Mouse (Mus musculus) olfactory bulb, adult 2 months (tissue): ENCODE data around the gene Sf3b3. TPM values are rescaled to one million over a fixed set of nuclear protein-coding genes. Genes with fewer than 3 reads are reported as not detected.
A peak's percentile ranks its signal among the peaks of the same experiment; 100 is the strongest.

Experiments
- H3K27ac ChIP-seq: fragments of 200-500 bp; 2 replicates; pipeline ENCODE4 v1.5.1; 2012; ENCODE audit warnings: low read depth, low read length; ENCODE audit not compliant: insufficient read depth
- H3K4me1 ChIP-seq: fragments of 200-500 bp; 2 replicates; pipeline ENCODE4 v1.6.1; 2012; ENCODE audit warnings: low read length; ENCODE audit not compliant: control insufficient read depth, insufficient read depth
- H3K4me3 ChIP-seq: fragments of 200-500 bp; 2 replicates; pipeline ENCODE4 v1.5.1; 2012; ENCODE audit warnings: mild to moderate bottlenecking, low read depth, low read length, moderate library complexity; ENCODE audit not compliant: insufficient read depth
- CTCF ChIP-seq: fragments of 200-500 bp; IDR thresholded peaks from 2 replicates; pipeline ENCODE4 v1.5.1; 2012; ENCODE audit warnings: low read depth, mild to moderate bottlenecking, low read length, moderate library complexity; ENCODE audit not compliant: insufficient read depth
- POLR2A ChIP-seq: fragments of 200-500 bp; IDR thresholded peaks from 2 replicates; pipeline ENCODE4 v1.6.1; 2012; ENCODE audit warnings: mild to moderate bottlenecking, low read depth, low read length, moderate library complexity; ENCODE audit not compliant: insufficient read depth
- WGBS: fragments of 180-500 bp; shearing (Covaris S2); methylation state at CpG from one replicate; pipeline ENCODE4 v1.1.7; 2018; 5-methylcytosine and 5-hydroxymethylcytosine counted together
- polyA plus RNA-seq: library from polyadenylated mRNA; stranded (reverse); fragments of >200 nt; gene quantifications from 2 replicates; pipeline ENCODE4 v1.2.4, GENCODE M21; 2012; ENCODE audit warnings: low replicate concordance; ENCODE audit not compliant: missing spikeins, insufficient read depth, insufficient read length

The Sf3b3 gene
- polyA plus RNA-seq, 1 experiment = 172 TPM

- 49% methylated on average over 3 of the region's 3 CpGs for WGBS
- Histone ChIP-seq H3K27ac (no peak overlapping the region), H3K4me3 (no peak overlapping the region), H3K4me1 (peaks cover 11% of the 10 kb centered on the region)
- TF ChIP-seq POLR2A = no peak
- TF ChIP-seq CTCF = no peak
These were observed 41.6 kb downstream of the Sf3b3 start for GRCm38 (mm10) chr8:110804825-110805514.

GRCm38 (mm10) chr8:110803856-110804255 lies 42.7 kb downstream of the Sf3b3 start:
- WGBS = 90% methylated on average over 9 of the region's 9 CpGs
- Histone ChIP-seq H3K4me3 (no peak overlapping the region), H3K4me1 (peaks cover 11% of the 10 kb centered on the region)

GRCm38 (mm10) chr8:110802988-110803387 lies 43.6 kb downstream of the Sf3b3 start:
- H3K4me1 ChIP-seq = peaks cover 7% of the 10 kb centered on the region
- no peak overlapping the region for H3K4me3 ChIP-seq
- 89% methylated on average over 5 of the region's 5 CpGs for WGBS
- TF ChIP-seq CTCF (no peak), POLR2A (no peak)
- no peak overlapping the region for H3K27ac ChIP-seq

More at GRCm38 (mm10) chr8:110803856-110804255, 42.7 kb downstream of the Sf3b3 start:
- H3K27ac ChIP-seq = no peak overlapping the region
- TF ChIP-seq POLR2A (no peak), CTCF (no peak)

- no peak overlapping the region for H3K27ac ChIP-seq
- TF ChIP-seq POLR2A (no peak), CTCF (no peak)
- 98% methylated on average over 8 of the region's 8 CpGs for WGBS
These were observed 49.5 kb downstream of the Sf3b3 start for GRCm38 (mm10) chr8:110797086-110797485.

GRCm38 (mm10) chr8:110794363-110794965 lies 52.1 kb downstream of the Sf3b3 start:
- 87% methylated on average over 7 of the region's 7 CpGs for WGBS
- TF ChIP-seq POLR2A (no peak), CTCF (no peak)
- Histone ChIP-seq H3K4me1 (peaks cover 24% of the 10 kb centered on the region), H3K27ac (no peak overlapping the region), H3K4me3 (no peak overlapping the region)

More at GRCm38 (mm10) chr8:110797086-110797485, 49.5 kb downstream of the Sf3b3 start:
- Histone ChIP-seq H3K4me3 (no peak overlapping the region), H3K4me1 (peaks cover 15% of the 10 kb centered on the region)

GRCm38 (mm10) chr8:110793936-110794335 lies 52.7 kb downstream of the Sf3b3 start:
- H3K4me1 ChIP-seq = peaks cover 29% of the 10 kb centered on the region
- H3K27ac ChIP-seq = no peak overlapping the region
- no peak for TF ChIP-seq CTCF
- no peak for TF ChIP-seq POLR2A
- WGBS = 92% methylated on average over 9 of the region's 9 CpGs
- no peak overlapping the region for H3K4me3 ChIP-seq

- no peak overlapping the region for H3K4me3 ChIP-seq
- H3K27ac ChIP-seq = 0 out of 2 replicates have a peak overlapping the region, but pooled peaks have one; percentile 3
- WGBS = 34% methylated on average over 9 of the region's 9 CpGs
- H3K4me1 ChIP-seq = peaks cover 29% of the 10 kb centered on the region
- TF ChIP-seq CTCF = no peak
- TF ChIP-seq POLR2A = no peak
These were observed 53.1 kb downstream of the Sf3b3 start for GRCm38 (mm10) chr8:110793511-110793910.

GRCm38 (mm10) chr8:110792574-110793200 lies 53.9 kb downstream of the Sf3b3 start:
- peaks cover 29% of the 10 kb centered on the region for H3K4me1 ChIP-seq
- H3K4me3 ChIP-seq = no peak overlapping the region
- 77% methylated on average over 11 of the region's 11 CpGs for WGBS
- no peak overlapping the region for H3K27ac ChIP-seq
- TF ChIP-seq CTCF (no peak), POLR2A (no peak)

GRCm38 (mm10) chr8:110791164-110791563 lies 55.4 kb downstream of the Sf3b3 start:
- Histone ChIP-seq H3K4me1 (peaks cover 29% of the 10 kb centered on the region), H3K4me3 (no peak overlapping the region), H3K27ac (no peak overlapping the region)
- TF ChIP-seq POLR2A (no peak), CTCF (no peak)
- WGBS = 84% methylated on average over 10 of the region's 10 CpGs
